Comparison of ENCODE assay signal across 8 mouse cellular contexts in genomic region chr13:73831486-73831885, GRCm38 (mm10). TPM values are rescaled to one million over a fixed set of nuclear protein-coding genes. Genes with fewer than 3 reads are reported as not detected.
DNase-seq lines count a peak whose midpoint lies in the region; ATAC-seq and TF ChIP-seq lines count a peak whose summit lies in the region.
"Had no signal": no experiment of that assay in that cellular context is flagged by ENCODE, and none has a peak within 500 bp of the region (broad histone marks: within the 10 kb centered on the region; RNA-seq: fewer than 3 reads in every experiment).

No protein-coding gene starts in this region.

- DNase-seq in ES-CJ7 (ENCODE audit: low read depth, low spot score): peak; percentile 52
- peak; percentile 42 for DNase-seq in cerebellum, adult 8-10 months
- DNase-seq in forelimb bud, embryonic 11.5 days (ENCODE audit: low read depth, low spot score): peak; percentile 81
- peak; percentile 49 to 71 for DNase-seq in kidney, postnatal 25 days
- DNase-seq in lung, postnatal 0 days (ENCODE audit: low spot score): peak; percentile 50
- DNase-seq in retina, postnatal 1 day: peak; percentile 75

- H3K4me3 ChIP-seq in C2C12 (ENCODE audit: insufficient read depth, poor library complexity, severe bottlenecking): no peak overlapping the region
- H3K4me3 ChIP-seq in lung, postnatal 0 days (ENCODE audit: low read depth, low read length): no peak overlapping the region
- H3K4me3 ChIP-seq: heart, embryonic 15.5 days had no signal

- peak; percentile 43 for ATAC-seq in lung, postnatal 0 days

- 2% methylated on average over 2 of the region's 2 CpGs for WGBS in lung, postnatal 0 days

- H3K79me2 ChIP-seq in C2C12 (ENCODE audit: control insufficient read depth, insufficient read depth): no peaks in the 10 kb centered on the region

- H3K9ac ChIP-seq in lung, postnatal 0 days (replicated peaks; ENCODE audit: low read depth): no peak overlapping the region
- H3K9ac ChIP-seq: heart, embryonic 15.5 days had no signal

- H3K27ac ChIP-seq in lung, postnatal 0 days (ENCODE audit: low read length): no peak overlapping the region
- H3K27ac ChIP-seq: heart, embryonic 15.5 days had no signal

- H3K4me2 ChIP-seq in lung, postnatal 0 days (replicated peaks; ENCODE audit: low read depth, low read length): no peak overlapping the region
- H3K4me2 ChIP-seq: heart, embryonic 15.5 days had no signal

- H3ac ChIP-seq in C2C12 (ENCODE audit: control insufficient read depth, insufficient read length, low read depth): no peak overlapping the region

- peaks cover 50% of the 10 kb centered on the region for H3K27me3 ChIP-seq in C2C12 (ENCODE audit: control insufficient read depth, insufficient read depth, insufficient read length)
- H3K27me3 ChIP-seq in lung, postnatal 0 days (replicated peaks; ENCODE audit: insufficient read depth, low read length): no peaks in the 10 kb centered on the region
- H3K27me3 ChIP-seq: heart, embryonic 15.5 days had no signal

- H3K36me3 ChIP-seq in C2C12 (ENCODE audit: control insufficient read depth, insufficient read depth): no peaks in the 10 kb centered on the region
- H3K36me3 ChIP-seq in lung, postnatal 0 days (ENCODE audit: insufficient read depth, low read length): no peaks in the 10 kb centered on the region
- H3K36me3 ChIP-seq: heart, embryonic 15.5 days had no signal

- peak; percentile 35 for TF ChIP-seq CTCF in C2C12 (IDR thresholded peaks at IDR 0.05; ENCODE audit: control insufficient read depth, insufficient read depth, insufficient read length)
- peak; percentile 95 for TF ChIP-seq CTCF in lung, postnatal 0 days (IDR thresholded peaks at IDR 0.05)

- no peak for TF ChIP-seq EP300 in lung, postnatal 0 days (IDR thresholded peaks at IDR 0.05)

- H3K4me1 ChIP-seq in lung, postnatal 0 days (ENCODE audit: insufficient read depth, low read depth, low read length): no peaks in the 10 kb centered on the region

- H3K79me3 ChIP-seq in C2C12 (ENCODE audit: low read depth): no peaks in the 10 kb centered on the region

- no peaks in the 10 kb centered on the region for H3K9me3 ChIP-seq in lung, postnatal 0 days (ENCODE audit: low read length)
- H3K9me3 ChIP-seq: heart, embryonic 15.5 days had no signal

TF ChIP-seq in C2C12, 6 proteins besides CTCF, POLR2A, EP300 and RAD21:
- TF ChIP-seq USF1 (IDR thresholded peaks at IDR 0.05; ENCODE audit: low read depth): no peak
- no peak for TF ChIP-seq MYOG (IDR thresholded peaks at IDR 0.05; ENCODE audit: control insufficient read depth, extremely low read depth, insufficient read length)
- no peak for TF ChIP-seq FOSL1 (IDR thresholded peaks at IDR 0.05; ENCODE audit: insufficient read depth, low read length, poor library complexity, severe bottlenecking)
- no peak for TF ChIP-seq MYOD1 (IDR thresholded peaks at IDR 0.05; ENCODE audit: control insufficient read depth, insufficient read length, low read depth)
- TF ChIP-seq MAX (IDR thresholded peaks at IDR 0.05): no peak
- TF ChIP-seq CEBPB (IDR thresholded peaks at IDR 0.05; ENCODE audit: low read depth): no peak

RNA-seq across cellular contexts. Expression of gene Nkd2, which starts 15.9 kb away (rescaled TPM):
- polyA plus RNA-seq in C2C12 (2012; fragmentation: generic; extraction: Trizol): 0.04 TPM
- polyA plus RNA-seq in lung, postnatal 0 days (2015; fragmentation: Nextera tagmentation; extraction: Ambion mirVana): 3.1 and 3.2 TPM in 2 replicates
